Mouse (Mus musculus): ENCODE data around the gene Fam117a. TPM values are rescaled to one million over a fixed set of nuclear protein-coding genes. Genes with fewer than 3 reads are reported as not detected.

Gene Fam117a
- polyA plus RNA-seq (2012; fragmentation: generic; extraction: Trizol), result 10 to 100 TPM in 1 of 2 experiments, 1 to 10 TPM in 1; 1.6 to 33.9 TPM

GRCm38 (mm10) chr11:95336568-95337128, at the start of gene Fam117a:
TSS of gene Fam117a (plus strand) at chr11:95337018.

GRCm38 (mm10) chr11:95310007-95310647, 26.7 kb upstream of the Fam117a start, which contains the start of gene Kat7:
TSS of gene Kat7 (minus strand) at chr11:95310246.

GRCm38 (mm10) chr11:95384319-95384972, 47.6 kb downstream of the Fam117a start, which contains the start of gene Slc35b1:
TSS of gene Slc35b1 (plus strand) at chr11:95384692.

GRCm38 (mm10) chr11:95413641-95414535, 77.1 kb downstream of the Fam117a start, which contains the start of gene Spop:
TSS of gene Spop (plus strand) at chr11:95414080.

Other genes starting within 250 kb of the Fam117a start
- gene Dlx3, start 216.9 kb upstream of the Fam117a start, polyA plus RNA-seq (2012; fragmentation: generic; extraction: Trizol), result under 1 TPM in 1 of 2 experiments, not detected in 1; 0.02 TPM
- under 1 TPM; 0.04 to 0.09 TPM for gene Dlx4, start 190.8 kb upstream of the Fam117a start, polyA plus RNA-seq (2012; fragmentation: generic; extraction: Trizol)
- gene Tac4, start 75.5 kb upstream of the Fam117a start, polyA plus RNA-seq (2012; fragmentation: generic; extraction: Trizol), result under 1 TPM in 1 of 2 experiments, not detected in 1; 0.07 TPM
- 10 to 100 TPM; 26.4 to 51.4 TPM for gene Kat7, start 26.8 kb upstream of the Fam117a start, polyA plus RNA-seq (2012; fragmentation: generic; extraction: Trizol)
- gene Slc35b1, start 47.7 kb downstream of the Fam117a start, polyA plus RNA-seq (2012; fragmentation: generic; extraction: Trizol), result 10 to 100 TPM; 57.8 to 63.7 TPM
- gene Spop, start 77.1 kb downstream of the Fam117a start, polyA plus RNA-seq (2012; fragmentation: generic; extraction: Trizol), result 10 to 100 TPM in 1 of 2 experiments, 1 to 10 TPM in 1; 2.8 to 63.3 TPM
- under 1 TPM; 0.16 to 0.24 TPM for gene Nxph3, start 177.6 kb downstream of the Fam117a start, polyA plus RNA-seq (2012; fragmentation: generic; extraction: Trizol)

Data from C3H10T1/2 (cell line).